Comparison of ENCODE assay signal across 7 mouse cellular contexts in the genomic region with DNA sequence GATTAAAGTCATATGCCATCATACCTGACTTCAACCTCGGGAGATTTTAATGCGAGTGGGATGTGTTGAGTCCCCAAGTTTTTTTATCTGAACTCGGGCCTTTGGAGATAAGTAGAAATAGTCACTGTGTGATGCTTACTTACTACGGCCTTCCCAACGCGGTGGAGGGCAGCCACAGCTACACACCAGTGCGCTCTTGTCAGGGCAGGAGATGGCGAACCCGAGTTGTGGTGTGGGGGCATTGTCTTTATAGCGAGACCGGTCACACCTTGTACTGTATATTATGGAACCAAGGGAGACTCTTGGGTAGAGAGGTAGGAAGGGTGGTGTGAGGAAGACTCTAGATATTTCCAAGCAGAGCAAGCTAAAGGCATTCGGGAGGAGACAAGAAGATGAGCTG. TPM values are rescaled to one million over a fixed set of nuclear protein-coding genes. Genes with fewer than 3 reads are reported as not detected.
DNase-seq lines count a peak whose midpoint lies in the region; ATAC-seq and TF ChIP-seq lines count a peak whose summit lies in the region.

No protein-coding gene starts in this region.

- 20% methylated on average over 12 of the region's 12 CpGs for WGBS in limb, embryonic 12.5 days
- WGBS in stomach, embryonic 15.5 days, result 16% methylated on average over 12 of the region's 12 CpGs

- H3K4me2 ChIP-seq in limb, embryonic 12.5 days, result peak overlapping the region; percentile 72
- peak overlapping the region; percentile 68 for H3K4me2 ChIP-seq in stomach, embryonic 15.5 days

- H3K4me1 ChIP-seq in megakaryocyte, embryonic 14.5 days, result peaks cover 66% of the 10 kb centered on the region
- peaks cover 5% of the 10 kb centered on the region; the same call in 1 of the 2 replicates for H3K4me1 ChIP-seq in embryonic fibroblast, embryonic 13.5 days (ENCODE audit: control insufficient read depth, insufficient read depth, low read length)
- H3K4me1 ChIP-seq in limb, embryonic 12.5 days (replicated peaks), result peaks cover 16% of the 10 kb centered on the region
- H3K4me1 ChIP-seq in stomach, embryonic 15.5 days, result peaks cover 17% of the 10 kb centered on the region

- no peaks in the 10 kb centered on the region for H3K9me3 ChIP-seq in megakaryocyte, embryonic 14.5 days
- no peaks in the 10 kb centered on the region for H3K9me3 ChIP-seq in limb, embryonic 12.5 days
- no peaks in the 10 kb centered on the region for H3K9me3 ChIP-seq in stomach, embryonic 15.5 days

- no peaks in the 10 kb centered on the region for H3K27me3 ChIP-seq in megakaryocyte, embryonic 14.5 days (replicated peaks)
- no peaks in the 10 kb centered on the region for H3K27me3 ChIP-seq in limb, embryonic 12.5 days
- H3K27me3 ChIP-seq in stomach, embryonic 15.5 days (replicated peaks), result no peaks in the 10 kb centered on the region

- H3K36me3 ChIP-seq in megakaryocyte, embryonic 14.5 days (replicated peaks; ENCODE audit: low read length), result peaks cover 26% of the 10 kb centered on the region
- H3K36me3 ChIP-seq in limb, embryonic 12.5 days, result peaks cover 23% of the 10 kb centered on the region
- H3K36me3 ChIP-seq in stomach, embryonic 15.5 days, result peaks cover 18% of the 10 kb centered on the region; the same call in 1 of the 2 replicates

- no peak for ATAC-seq in megakaryocyte, adult 5-6 weeks (ENCODE audit: poor library complexity, severe bottlenecking)
- ATAC-seq in limb, embryonic 12.5 days (ENCODE audit: insufficient number of reproducible peaks, insufficient read depth, low FRiP score, low TSS enrichment, low read depth), result no peak
- ATAC-seq in stomach, embryonic 15.5 days (ENCODE audit: insufficient read depth, low FRiP score, low read depth), result no peak

- peak overlapping the region; percentile 96 for H3K9ac ChIP-seq in limb, embryonic 12.5 days (replicated peaks)
- H3K9ac ChIP-seq in stomach, embryonic 15.5 days, result peak overlapping the region; percentile 85; the same call in 1 of the 2 replicates

- no peak for DNase-seq in right cerebral cortex, postnatal 14 days
- no peak for DNase-seq in Muller cell, postnatal 12 days (ENCODE audit: inconsistent ontology term)

- peak overlapping the region; percentile 98 for H3K4me3 ChIP-seq in megakaryocyte, embryonic 14.5 days (replicated peaks)
- peak overlapping the region; percentile 74 for H3K4me3 ChIP-seq in embryonic fibroblast, embryonic 13.5 days (ENCODE audit: insufficient read depth, low read length)
- peak overlapping the region; percentile 86 for H3K4me3 ChIP-seq in limb, embryonic 12.5 days (replicated peaks)
- peak overlapping the region; percentile 80 for H3K4me3 ChIP-seq in stomach, embryonic 15.5 days (replicated peaks)

- TF ChIP-seq CTCF in embryonic fibroblast, embryonic 13.5 days (IDR thresholded peaks at IDR 0.05; ENCODE audit: borderline replicate concordance, insufficient read depth, low read length), result no peak

- H3K27ac ChIP-seq in embryonic fibroblast, embryonic 13.5 days (ENCODE audit: insufficient read depth, low read length), result no peak overlapping the region
- H3K27ac ChIP-seq in limb, embryonic 12.5 days, result peak overlapping the region; percentile 89
- peak overlapping the region; percentile 86; the same call in 1 of the 2 replicates for H3K27ac ChIP-seq in stomach, embryonic 15.5 days

- TF ChIP-seq POLR2A in embryonic fibroblast, embryonic 13.5 days (IDR thresholded peaks at IDR 0.05; ENCODE audit: low read depth, low read length), result peak; percentile 32; the same call in 1 of the 2 replicates

RNA-seq across cellular contexts. Expression of a gene that starts 1.2 kb away (rescaled TPM):
- 70.4 and 932 TPM in 2 replicates for polyA plus RNA-seq in megakaryocyte, embryonic 14.5 days (2012; ENCODE audit: insufficient read depth, low replicate concordance)
- total RNA-seq in megakaryocyte, adult 5-6 weeks (2015), result 150 and 167 TPM in 2 replicates
- 156 and 194 TPM in 2 replicates for total RNA-seq in megakaryocyte, adult 5-6 weeks (2017)
- 469 and 498 TPM in 2 replicates for polyA plus RNA-seq in embryonic fibroblast, embryonic 13.5 days (2011; ENCODE audit: insufficient read length, low read depth, missing spikeins)
- 467 and 515 TPM in 2 replicates for polyA plus RNA-seq in limb, embryonic 12.5 days (2016; fragmentation: Nextera tagmentation; extraction: Ambion mirVana)
- polyA plus RNA-seq in stomach, embryonic 15.5 days (2015; fragmentation: Nextera tagmentation; extraction: Ambion mirVana), result 368 and 423 TPM in 2 replicates

RNA-seq across cellular contexts. Expression of a gene that starts 57.8 kb away (rescaled TPM):
- polyA plus RNA-seq in megakaryocyte, embryonic 14.5 days (2012; ENCODE audit: insufficient read depth, low replicate concordance), result 3.7 and 8.8 TPM in 2 replicates
- 0.27 and 0.36 TPM in 2 replicates for total RNA-seq in megakaryocyte, adult 5-6 weeks (2015)
- not detected in 2 replicates for total RNA-seq in megakaryocyte, adult 5-6 weeks (2017)
- polyA plus RNA-seq in embryonic fibroblast, embryonic 13.5 days (2011; ENCODE audit: insufficient read length, low read depth, missing spikeins), result 0.19 TPM in 1 of 2 replicates, not detected in the other
- 5.9 and 7.1 TPM in 2 replicates for polyA plus RNA-seq in limb, embryonic 12.5 days (2016; fragmentation: Nextera tagmentation; extraction: Ambion mirVana)
- 4.6 and 5.5 TPM in 2 replicates for polyA plus RNA-seq in stomach, embryonic 15.5 days (2015; fragmentation: Nextera tagmentation; extraction: Ambion mirVana)
